Mouse (Mus musculus): ENCODE data around the gene Krtap14.

Krtap14 gene

DNA sequence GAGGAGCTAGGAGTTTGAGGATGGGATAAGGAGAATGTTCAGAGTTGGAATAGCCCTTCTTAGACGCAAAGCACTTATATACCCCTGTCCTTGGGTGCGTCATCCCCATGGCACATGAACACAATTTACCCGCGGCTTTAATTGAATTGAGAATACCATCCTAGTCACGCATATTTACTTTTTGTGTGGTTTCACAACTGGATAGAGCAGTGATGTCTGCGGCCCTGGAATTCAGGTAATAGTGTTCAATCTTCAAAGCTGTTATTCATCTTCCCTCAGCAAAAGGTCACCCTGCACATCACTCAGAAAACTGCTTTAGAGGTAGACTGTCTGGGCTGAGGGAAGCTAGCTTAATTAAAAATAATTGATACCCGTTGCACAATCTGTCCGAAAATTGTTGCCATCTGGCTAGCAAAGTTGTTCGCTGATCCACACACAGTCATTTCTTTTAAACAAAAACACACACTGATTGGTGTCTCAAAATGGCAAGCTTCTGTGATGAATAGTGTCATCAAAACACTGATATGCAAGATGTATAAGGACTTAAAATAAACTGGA, at the start of gene Krtap14:
Krtap14 (minus strand) TSS at position 51 of the 558 bp plus-strand sequence.
- no peak for DNase-seq (ENCODE audit: low spot score in 2 of 2)

DNA sequence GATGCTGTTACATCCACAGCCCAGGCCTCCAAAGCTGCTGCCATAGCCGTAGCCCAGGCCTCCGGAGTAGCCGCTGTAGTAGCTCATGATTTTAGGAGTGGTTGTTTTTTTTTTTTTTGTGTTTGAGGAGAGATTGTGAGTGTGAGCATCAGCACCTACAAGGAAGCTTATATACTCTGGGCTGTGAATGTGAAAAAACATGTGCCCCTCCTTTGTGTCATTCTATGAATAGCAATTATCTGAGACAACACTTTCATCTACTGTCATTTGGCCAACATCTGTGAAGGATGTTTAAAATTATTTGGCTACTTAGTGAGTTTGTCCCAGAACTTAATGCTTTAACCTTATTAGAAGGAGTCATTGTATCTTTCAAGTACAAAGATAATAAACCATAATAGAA, 48.2 kb upstream of the Krtap14 start, which contains the start of gene Krtap19-2:
Krtap19-2 (minus strand) TSS at position 101 of the 400 bp plus-strand sequence.
- no peak for DNase-seq (ENCODE audit: low spot score in 2 of 2)

DNA sequence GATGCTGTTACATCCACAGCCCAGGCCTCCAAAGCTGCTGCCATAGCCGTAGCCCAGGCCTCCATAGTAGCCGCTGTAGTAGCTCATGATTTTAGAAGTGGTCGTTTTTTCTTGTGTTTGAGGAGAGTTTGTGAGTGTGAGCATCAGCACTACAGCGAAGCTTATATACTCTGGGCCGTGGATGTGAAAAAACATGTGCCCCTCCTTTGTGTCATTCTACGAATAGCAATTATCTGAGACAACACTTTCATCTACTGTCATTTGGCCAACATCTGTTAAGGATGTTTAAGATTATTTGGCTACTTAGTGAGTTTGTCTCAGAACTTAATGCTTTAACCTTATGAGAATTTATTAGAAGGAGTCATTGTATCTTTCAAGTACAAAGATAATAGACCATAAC, 43.4 kb upstream of the Krtap14 start, which contains the start of gene Krtap19-1:
Krtap19-1 (minus strand) TSS at position 101 of the 400 bp plus-strand sequence.
- no peak for DNase-seq (ENCODE audit: low spot score in 2 of 2)

DNA sequence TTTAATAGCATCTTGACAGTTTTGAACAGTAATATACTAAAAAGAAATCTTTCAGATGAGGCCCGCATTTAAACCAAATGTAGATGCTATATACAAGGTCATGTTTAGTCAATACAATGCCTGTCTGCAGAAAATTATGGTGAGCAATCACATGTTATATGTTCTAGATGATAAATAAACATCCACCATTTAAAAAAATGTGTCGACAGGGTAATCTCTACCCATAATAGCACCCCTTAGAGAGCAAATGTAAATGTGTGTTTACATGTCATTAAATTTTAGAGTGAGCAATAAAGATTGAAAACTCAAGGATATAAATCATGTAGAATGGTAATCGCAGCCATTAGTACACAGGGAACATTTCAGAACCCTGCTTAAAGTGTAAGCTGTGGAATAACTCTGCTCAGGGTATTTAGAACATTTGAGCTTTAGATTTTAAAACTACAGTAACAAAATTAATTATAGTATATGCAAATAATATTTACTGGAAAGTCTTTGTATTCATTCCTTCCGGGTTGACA, 39.0 kb upstream of the Krtap14 start:
- DNase-seq (ENCODE audit: low spot score in 2 of 2): no peak

DNA sequence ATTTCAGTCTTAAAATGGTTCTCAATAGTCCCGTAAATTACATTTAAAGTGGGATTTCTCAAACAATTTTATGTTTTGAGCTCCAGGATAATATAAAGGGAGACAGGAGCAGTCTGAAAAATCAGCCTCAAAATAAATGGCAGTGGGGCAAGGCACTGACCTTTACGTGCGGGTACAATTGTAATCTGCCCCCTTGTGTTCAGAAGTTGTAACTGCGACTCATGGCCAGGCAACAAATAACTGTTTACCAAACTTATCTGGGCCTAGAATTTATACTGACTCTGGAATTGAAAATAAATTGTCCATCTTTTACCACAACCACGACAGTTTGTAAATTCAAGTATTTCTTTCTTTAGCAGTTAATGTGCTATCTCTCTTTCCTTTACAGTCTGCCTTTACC, 25.5 kb upstream of the Krtap14 start:
- DNase-seq (ENCODE audit: low spot score in 2 of 2): no peak

DNA sequence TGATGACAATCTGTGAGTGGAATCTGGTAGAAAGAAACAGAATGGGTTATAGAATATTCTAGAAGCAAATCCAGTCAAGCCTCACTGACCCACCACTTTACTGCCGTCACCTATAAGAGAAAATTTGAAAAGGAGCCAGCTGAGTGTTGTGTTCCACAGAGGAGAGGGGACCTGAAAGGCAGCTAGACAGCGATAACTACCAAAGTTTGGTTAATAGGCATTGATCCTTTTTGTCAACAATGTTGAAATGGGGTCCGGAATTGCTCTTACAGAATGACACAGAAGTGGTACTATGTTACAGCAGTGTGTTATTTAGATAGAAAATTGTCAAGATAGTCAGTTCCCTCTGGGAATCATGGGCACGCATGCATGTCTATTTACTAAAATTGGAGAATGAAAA, 22.6 kb upstream of the Krtap14 start:
- no peak for DNase-seq (ENCODE audit: low spot score in 2 of 2)

DNA sequence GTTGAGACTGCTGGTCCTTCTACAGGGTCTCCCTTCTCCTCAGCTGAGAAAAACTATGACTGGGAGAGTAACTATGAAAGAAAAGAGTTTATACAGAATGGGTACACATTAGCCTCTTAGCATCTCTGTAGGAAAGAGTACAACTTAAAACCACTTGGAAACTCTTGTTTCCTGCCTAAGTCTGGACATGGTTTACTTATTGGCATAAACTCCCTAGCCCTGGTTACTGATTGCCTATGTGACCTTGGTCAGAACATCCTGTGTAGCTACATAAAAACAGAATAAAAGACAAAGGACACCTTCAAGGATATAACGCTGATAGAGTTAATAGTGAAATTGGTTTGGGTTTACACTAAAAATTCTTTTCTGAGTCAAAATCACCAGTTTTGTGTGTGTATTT, 21.4 kb upstream of the Krtap14 start:
- DNase-seq (ENCODE audit: low spot score in 2 of 2): no peak

DNA sequence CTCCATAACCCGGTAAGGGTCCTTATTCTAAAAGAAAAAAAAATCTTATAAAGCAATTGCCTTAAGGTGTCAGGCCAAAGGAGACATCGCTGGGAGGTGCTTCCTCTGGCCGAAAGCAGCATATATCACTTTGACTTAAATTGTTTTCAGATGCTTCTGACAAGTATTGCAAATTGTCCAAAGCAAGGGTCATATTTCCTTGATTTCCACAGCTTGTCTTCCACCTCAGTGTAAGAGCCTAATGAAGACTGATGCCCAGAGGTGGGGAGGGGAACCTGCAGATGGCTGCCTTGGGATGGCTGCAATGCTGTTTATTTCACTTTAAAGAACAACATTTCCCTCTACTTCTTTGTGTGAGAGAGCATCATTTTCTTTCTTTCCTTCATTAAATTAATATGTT, 1.0 kb upstream of the Krtap14 start:
- no peak for DNase-seq (ENCODE audit: low spot score in 2 of 2)

DNA sequence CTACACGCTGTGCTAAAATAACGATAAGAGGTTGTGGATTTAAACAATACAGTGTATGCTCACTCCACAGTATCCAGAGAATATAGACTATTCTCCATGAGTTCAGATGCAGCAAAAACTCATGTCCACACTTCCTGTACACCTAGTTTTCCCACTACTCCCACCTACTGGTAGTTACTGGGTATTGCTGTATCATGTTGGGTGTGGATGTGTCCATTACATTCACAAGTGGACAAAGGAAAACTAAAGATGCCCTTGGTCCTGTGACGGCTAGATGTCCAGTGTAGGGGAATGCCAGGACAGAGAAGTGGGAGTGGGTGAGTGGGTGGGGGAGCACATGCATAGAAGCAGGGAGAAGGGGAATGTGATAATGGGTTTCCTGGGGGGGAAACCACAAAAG, 2.2 kb downstream of the Krtap14 start:
- no peak for DNase-seq (ENCODE audit: low spot score in 2 of 2)

DNA sequence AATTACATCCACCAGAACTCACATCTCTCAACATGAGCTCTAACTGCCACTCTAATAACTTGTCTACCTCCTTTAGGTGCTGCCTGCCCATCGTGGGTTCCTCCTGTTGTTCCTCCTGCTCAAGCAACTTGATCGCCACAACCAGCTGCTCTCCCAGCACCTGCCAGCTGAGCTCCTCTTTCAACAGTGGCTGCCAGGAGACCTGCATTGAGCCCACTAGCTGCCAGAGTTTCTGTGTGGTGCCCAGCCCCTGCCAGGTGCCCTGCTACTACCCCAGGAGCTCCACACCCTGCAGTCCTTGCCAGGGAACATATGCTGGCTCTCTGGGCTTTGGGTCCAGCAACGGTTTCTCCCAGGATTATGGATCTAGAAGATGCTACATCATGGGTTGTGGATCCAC, 5.9 kb downstream of the Krtap14 start, which contains the start of gene Krtap15:
Krtap15 (plus strand) TSS at position 150 of the 400 bp plus-strand sequence.
- DNase-seq (ENCODE audit: low spot score in 2 of 2): no peak

DNA sequence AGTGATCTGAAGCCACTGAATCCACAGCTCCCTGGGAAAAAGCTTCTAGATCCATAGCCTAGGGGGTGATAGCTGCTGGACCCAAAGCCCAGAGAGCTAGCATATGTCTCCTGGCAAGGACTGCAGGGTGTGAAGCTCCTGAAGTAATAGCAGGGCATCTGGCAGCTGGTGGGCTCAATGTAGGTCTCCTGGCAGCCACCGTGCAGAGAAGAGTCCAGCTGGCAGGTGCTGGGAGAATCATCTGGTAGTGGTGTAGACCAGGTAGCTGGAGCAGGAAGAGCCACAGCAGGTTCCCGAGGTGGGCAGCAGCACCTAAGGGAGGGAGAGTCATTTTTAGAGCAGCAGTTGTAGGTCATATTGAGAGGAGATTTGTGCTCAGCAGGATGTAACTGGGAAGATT, 14.1 kb downstream of the Krtap14 start, which contains the start of gene Gm20741:
Gm20741 (minus strand) TSS at position 394 of the 400 bp plus-strand sequence.
- DNase-seq (ENCODE audit: low spot score in 2 of 2): no peak

DNA sequence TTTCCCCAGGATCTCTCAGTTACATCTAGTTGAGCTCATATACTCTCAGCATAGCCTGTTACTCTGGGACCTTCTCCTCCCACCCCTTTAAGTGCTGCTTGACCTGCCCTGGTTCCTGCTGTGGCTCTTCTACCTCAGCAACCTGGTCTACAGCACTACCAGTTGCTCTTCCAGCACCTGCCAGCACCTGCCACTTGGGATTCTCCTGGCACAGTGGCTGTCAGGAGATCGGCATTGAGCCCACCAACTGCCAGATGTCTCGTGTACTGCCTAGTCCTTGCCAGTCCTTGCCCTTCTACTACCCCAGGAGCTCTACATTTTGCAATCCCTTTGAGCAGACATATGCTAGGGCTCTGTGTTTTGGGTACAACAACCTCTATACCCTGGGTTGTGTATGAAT, 39.2 kb downstream of the Krtap14 start:
- DNase-seq (ENCODE audit: low spot score in 2 of 2): no peak

DNA sequence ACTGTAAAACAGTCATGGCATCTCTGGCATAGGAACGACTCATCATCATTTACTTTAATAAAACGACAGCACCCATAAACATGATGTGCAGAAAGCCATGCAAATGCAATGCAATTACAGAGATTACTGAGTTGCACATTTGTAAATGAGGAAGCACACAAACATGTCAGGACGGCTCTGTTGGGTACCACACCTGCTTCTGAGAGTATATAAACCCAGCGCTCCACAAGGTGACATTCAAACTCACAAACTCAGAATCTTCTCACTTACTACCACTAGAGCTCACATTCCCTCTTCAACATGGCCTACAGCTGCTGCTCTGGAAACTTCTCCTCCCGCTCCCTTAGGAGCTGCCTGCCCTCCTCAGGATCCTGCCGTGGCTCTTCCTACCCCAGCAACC, 48.3 kb downstream of the Krtap14 start, which contains the start of gene Gm5965:
Gm5965 (plus strand) TSS at position 301 of the 400 bp plus-strand sequence.
- DNase-seq (ENCODE audit: low spot score in 2 of 2): no peak

DNA sequence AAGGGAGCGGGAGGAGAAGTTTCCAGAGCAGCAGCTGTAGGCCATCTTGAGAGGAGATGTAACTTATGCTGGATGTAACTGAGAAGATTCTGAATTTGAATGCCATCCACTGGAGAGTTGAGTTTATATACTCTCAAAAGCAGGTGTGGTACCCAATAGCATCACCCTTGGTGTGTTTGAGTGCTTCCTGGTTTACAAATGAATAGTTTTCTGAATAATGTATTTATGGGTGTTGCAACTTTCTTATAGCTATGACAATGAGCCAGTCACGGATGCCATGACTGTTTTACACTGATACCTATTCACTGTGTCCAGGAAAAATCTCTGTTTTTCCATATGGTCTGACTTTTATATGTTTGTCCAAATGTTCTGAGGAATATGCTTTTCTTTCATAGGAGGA, 51.8 kb downstream of the Krtap14 start, which contains the start of gene 2310057N15Rik:
2310057N15Rik (minus strand) TSS at position 101 of the 400 bp plus-strand sequence.
- DNase-seq (ENCODE audit: low spot score in 2 of 2): no peak
